Mouse (Mus musculus) embryonic facial prominence, embryonic 11.5 days (tissue): ENCODE measurements at regions not wholly inside any gene's neighbourhood (a gene's known extent, or its start where the extent isn't known, plus 50 kb on each side); places are given as distances from the start of the nearest gene placed in this dataset.
A peak's percentile ranks its signal among the peaks of the same experiment; 100 is the strongest.

ENCODE experiments used
- ATAC-seq: fragments of 200-750 bp; cut with Nextera tagmentation; replicated peaks from 2 replicates; pipeline ENCODE4 v1.8.0; 2017; ENCODE audit warnings: low read depth; ENCODE audit not compliant: insufficient number of reproducible peaks, low FRiP score, low TSS enrichment
- DNase-seq: peaks from one replicate; pipeline ENCODE4 v3.0.0-alpha.2; 2015; ENCODE audit warnings: low spot score
- H3K27ac ChIP-seq: fragments of 300-500 bp; sonication (generic); replicated peaks from 2 replicates; pipeline ENCODE4 v1.5.1; 2014; ENCODE audit warnings: mild to moderate bottlenecking, low read depth, low read length, control low read depth
- H3K27me3 ChIP-seq: fragments of 300-500 bp; sonication (generic); 2 replicates; pipeline ENCODE4 v1.6.1; 2014; ENCODE audit warnings: mild to moderate bottlenecking, low read length, moderate library complexity, mixed read lengths; ENCODE audit not compliant: control insufficient read depth, insufficient read depth
- H3K36me3 ChIP-seq: fragments of 300-500 bp; sonication (generic); replicated peaks from 2 replicates; pipeline ENCODE4 v1.6.1; 2014; ENCODE audit warnings: low read depth, mild to moderate bottlenecking, low read length, moderate library complexity, mixed read lengths; ENCODE audit not compliant: control insufficient read depth, insufficient read depth
- H3K4me1 ChIP-seq: fragments of 300-500 bp; sonication (generic); 2 replicates; pipeline ENCODE4 v1.6.1; 2014; ENCODE audit warnings: low read length, mixed read lengths; ENCODE audit not compliant: control insufficient read depth, insufficient read depth
- H3K4me2 ChIP-seq: fragments of 300-500 bp; sonication (generic); 2 replicates; pipeline ENCODE4 v1.6.1; 2014; ENCODE audit warnings: low read depth, mild to moderate bottlenecking, control low read depth, low read length, moderate library complexity
- H3K4me3 ChIP-seq: fragments of 300-500 bp; sonication (generic); 2 replicates; pipeline ENCODE4 v1.5.1; 2014; ENCODE audit warnings: low read depth, low read length, control low read depth
- H3K9ac ChIP-seq: fragments of 300-500 bp; sonication (generic); replicated peaks from 2 replicates; pipeline ENCODE4 v1.6.1; 2014; ENCODE audit warnings: mild to moderate bottlenecking, control low read depth, low read length
- H3K9me3 ChIP-seq: fragments of 300-500 bp; sonication (generic); replicated peaks from 2 replicates; pipeline ENCODE4 v1.6.1; 2016; ENCODE audit warnings: mild to moderate bottlenecking, low read length, inconsistent platforms, mixed read lengths; ENCODE audit not compliant: control insufficient read depth
- WGBS: fragments of 180-500 bp; shearing (Covaris S2); extraction: QIAGEN DNeasy Blood & Tissue Kit; methylation state at CpG from one replicate; pipeline ENCODE4 v1.1.7; 2014; 5-methylcytosine and 5-hydroxymethylcytosine counted together

GRCm38 (mm10) chr8:31008309-31008708 is 2420.2 kb upstream of the 5930422O12Rik start:
- H3K9ac ChIP-seq: no peak overlapping the region
- ATAC-seq (no peak), DNase-seq (no peak)
- H3K36me3 ChIP-seq: no peaks in the 10 kb centered on the region
- H3K9me3 ChIP-seq: no peaks in the 10 kb centered on the region
- H3K27me3 ChIP-seq: no peaks in the 10 kb centered on the region
- WGBS: 67% methylated on average over 8 of the region's 8 CpGs
- no peaks in the 10 kb centered on the region for H3K4me1 ChIP-seq
- H3K4me2 ChIP-seq: no peak overlapping the region
- no peak overlapping the region for H3K27ac ChIP-seq
- no peak overlapping the region for H3K4me3 ChIP-seq

GRCm38 (mm10) chr8:31012068-31012467 is 2416.4 kb upstream of the 5930422O12Rik start:
- Histone ChIP-seq H3K4me3 (no peak overlapping the region), H3K9me3 (no peaks in the 10 kb centered on the region), H3K9ac (no peak overlapping the region), H3K27me3 (no peaks in the 10 kb centered on the region), H3K36me3 (no peaks in the 10 kb centered on the region), H3K27ac (no peak overlapping the region), H3K4me1 (no peaks in the 10 kb centered on the region), H3K4me2 (no peak overlapping the region)
- ATAC-seq (no peak), DNase-seq (no peak)
- WGBS: 76% methylated on average over 11 of the region's 11 CpGs

GRCm38 (mm10) chr8:31031721-31032591 is 2396.6 kb upstream of the 5930422O12Rik start:
- ATAC-seq (peak; percentile 89), DNase-seq (peak; percentile 85)
- H3K9me3 ChIP-seq: no peaks in the 10 kb centered on the region
- H3K9ac ChIP-seq: peak overlapping the region; percentile 57
- H3K4me2 ChIP-seq: peak overlapping the region; percentile 55
- H3K27ac ChIP-seq: peak overlapping the region; percentile 56
- H3K4me1 ChIP-seq: no peaks in the 10 kb centered on the region
- WGBS: 8% methylated on average over 23 of the region's 24 CpGs
- peak overlapping the region; percentile 26 for H3K4me3 ChIP-seq
- H3K36me3 ChIP-seq: no peaks in the 10 kb centered on the region
- no peaks in the 10 kb centered on the region for H3K27me3 ChIP-seq

- peak; percentile 91 for DNase-seq
- H3K4me1 ChIP-seq: no peaks in the 10 kb centered on the region
- peak overlapping the region; percentile 31 for H3K4me3 ChIP-seq
- H3K36me3 ChIP-seq: no peaks in the 10 kb centered on the region
- 0 out of 2 replicates have a peak overlapping the region, but pooled peaks have one; percentile 21 for H3K4me2 ChIP-seq
- no peak overlapping the region for H3K27ac ChIP-seq
- no peak for ATAC-seq
- H3K27me3 ChIP-seq: no peaks in the 10 kb centered on the region
- peak overlapping the region; percentile 37; the same call in 1 of the 2 replicates for H3K9ac ChIP-seq
- no peaks in the 10 kb centered on the region for H3K9me3 ChIP-seq
- WGBS: 4% methylated on average over 13 of the region's 13 CpGs
Measured at GRCm38 (mm10) chr8:31033281-31033680, 2395.2 kb upstream of the 5930422O12Rik start.

- no peaks in the 10 kb centered on the region for H3K4me1 ChIP-seq
- no peaks in the 10 kb centered on the region for H3K9me3 ChIP-seq
- H3K27ac ChIP-seq: no peak overlapping the region
- no peak overlapping the region for H3K9ac ChIP-seq
- no peaks in the 10 kb centered on the region for H3K27me3 ChIP-seq
- no peak for DNase-seq
- no peak overlapping the region for H3K4me3 ChIP-seq
- no peak overlapping the region for H3K4me2 ChIP-seq
- H3K36me3 ChIP-seq: no peaks in the 10 kb centered on the region
- ATAC-seq: no peak
- 60% methylated on average over 2 of the region's 2 CpGs for WGBS
Measured at GRCm38 (mm10) chr8:31036892-31037291, 2391.6 kb upstream of the 5930422O12Rik start.
